Mouse (Mus musculus): ENCODE results near the gene Cep95.

- TF ChIP-seq CTCF (IDR thresholded peaks at IDR 0.05; ENCODE audit: low read depth, low read length) (no peak), POLR2A (IDR thresholded peaks at IDR 0.05; ENCODE audit: borderline replicate concordance, low read depth, low read length) (no peak)
These were observed 29.3 kb downstream of the Cep95 start for GRCm38 (mm10) chr11:106818341-106818740.

All from bone marrow macrophage, adult 2 months (primary cell).